Mouse (Mus musculus) urinary bladder, postnatal 25 days (tissue): ENCODE data around the gene Evl.
"Not testable (repeated sequence)": the region's sequence is repeated elsewhere in the genome, so short reads cannot be mapped to it uniquely, and the experiment has no call there.

ENCODE experiments used
- DNase-seq: peaks from one replicate; pipeline ENCODE4 v3.0.0; 2022; ENCODE audit warnings: low spot score

Gene Evl

GRCm38 (mm10) chr12:108698697-108699471 lies 144.4 kb downstream of the Evl start:
- DNase-seq, result no peak

GRCm38 (mm10) chr12:108699576-108699975 lies 145.1 kb downstream of the Evl start:
- DNase-seq, result no peak

GRCm38 (mm10) chr12:108700037-108700436 lies 145.5 kb downstream of the Evl start:
- no peak for DNase-seq

GRCm38 (mm10) chr12:108701221-108701620 lies 146.7 kb downstream of the Evl start:
- no peak for DNase-seq

- DNase-seq, result peak; percentile 59
These were observed 147.7 kb downstream of the Evl start, which contains the start of gene Degs2 for GRCm38 (mm10) chr12:108702185-108702584. Gene Degs2, minus strand, starts transcription at chr12:108702315.

GRCm38 (mm10) chr12:108705486-108705885 lies 151.0 kb downstream of the Evl start:
- no peak for DNase-seq

- no peak for DNase-seq
These were observed 151.6 kb downstream of the Evl start for GRCm38 (mm10) chr12:108706129-108706528.

GRCm38 (mm10) chr12:108709386-108709785 lies 154.9 kb downstream of the Evl start:
- no peak for DNase-seq

- DNase-seq, result no peak
These were observed 155.6 kb downstream of the Evl start for GRCm38 (mm10) chr12:108709964-108710765.

- no peak for DNase-seq
These were observed 156.5 kb downstream of the Evl start for GRCm38 (mm10) chr12:108710861-108711615.

- no peak for DNase-seq
These were observed 158.0 kb downstream of the Evl start for GRCm38 (mm10) chr12:108712481-108712880.

- DNase-seq, result not testable (repeated sequence)
These were observed 159.5 kb downstream of the Evl start for GRCm38 (mm10) chr12:108713972-108714371.

- DNase-seq, result no peak
These were observed 161.3 kb downstream of the Evl start for GRCm38 (mm10) chr12:108715854-108716253.

GRCm38 (mm10) chr12:108718485-108718884 lies 164.0 kb downstream of the Evl start:
- DNase-seq, result no peak

GRCm38 (mm10) chr12:108722464-108722863 lies 167.9 kb downstream of the Evl start:
- DNase-seq, result no peak

GRCm38 (mm10) chr12:108723841-108724240 lies 169.3 kb downstream of the Evl start:
- DNase-seq, result no peak

- DNase-seq, result no peak
These were observed 179.9 kb downstream of the Evl start for GRCm38 (mm10) chr12:108734386-108734785.

- DNase-seq, result no peak
These were observed 183.3 kb downstream of the Evl start for GRCm38 (mm10) chr12:108737838-108738237.
